Mouse (Mus musculus) skeletal muscle tissue, adult 2 months (tissue): Measurements from ENCODE around the gene Zfp354a.
"Not testable (repeated sequence)": the region's sequence is repeated elsewhere in the genome, so short reads cannot be mapped to it uniquely, and the experiment has no call there.

Experiments
- DNase-seq: peaks from one replicate; pipeline ENCODE4 v3.0.0-alpha.2; 2012; ENCODE audit warnings: low read depth, low spot score

Zfp354a gene

DNA sequence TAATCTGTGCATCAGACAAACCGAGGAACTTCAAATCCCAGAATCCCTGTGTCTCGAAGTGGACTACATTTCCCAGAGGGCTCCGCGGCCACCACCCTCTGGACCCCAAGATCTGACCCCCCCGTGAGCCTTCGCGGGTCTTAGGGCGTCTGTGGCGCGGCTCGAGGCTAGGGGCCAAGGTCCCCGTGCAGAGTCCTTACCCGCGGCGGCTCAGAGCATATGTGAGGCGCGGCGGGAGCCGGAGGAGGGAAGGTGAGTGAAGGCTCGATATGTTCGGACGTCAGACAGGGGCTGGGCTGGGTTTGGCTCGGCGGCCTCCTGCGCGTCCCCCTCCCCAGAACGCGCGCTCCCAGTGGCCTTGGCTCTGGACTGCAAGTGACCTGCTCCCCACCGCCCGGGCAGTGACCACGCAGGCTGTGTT is at the start of gene Zfp354a:
Zfp354a (plus strand) TSS at position 107 of the 421 bp plus-strand sequence.
- peak; percentile 58 for DNase-seq

DNA sequence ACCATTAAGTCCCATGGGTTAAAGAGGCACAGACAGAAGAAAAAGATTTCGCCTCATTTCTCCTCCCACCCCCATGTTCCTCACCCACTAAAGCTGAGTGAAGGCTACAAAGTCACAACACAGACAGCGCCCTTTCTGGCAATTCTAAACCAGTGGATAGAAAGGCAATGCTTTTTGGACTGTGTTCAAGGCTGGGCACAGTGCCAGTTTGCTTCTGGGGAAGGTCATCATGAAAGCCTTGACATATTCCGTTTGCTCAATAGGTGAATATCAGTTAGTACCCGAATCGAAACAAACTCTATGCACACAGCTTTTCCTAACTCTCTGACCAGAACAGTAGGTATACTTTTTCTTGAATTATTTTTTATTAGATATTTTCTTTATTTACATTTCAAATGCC is 47.2 kb upstream of the Zfp354a start:
- no peak for DNase-seq

DNA sequence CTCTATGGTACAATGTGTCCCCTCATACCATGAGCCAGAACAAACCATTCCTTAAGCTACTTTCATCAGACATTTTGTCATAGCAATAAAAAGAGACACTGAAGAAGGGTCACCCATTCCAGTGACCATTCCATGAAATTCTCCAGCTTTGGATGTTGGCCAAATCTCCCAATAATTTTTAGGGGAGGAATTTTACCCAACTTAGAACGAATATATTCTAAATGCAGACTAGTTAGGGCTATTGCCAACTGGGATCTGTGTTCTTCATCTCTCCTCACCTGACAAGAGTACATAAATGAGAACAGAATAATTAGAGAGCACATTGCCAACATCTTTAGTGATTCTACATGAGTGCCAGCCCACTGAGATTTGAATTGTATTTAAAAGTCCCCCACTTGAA is 45.1 kb upstream of the Zfp354a start, which contains the start of gene Olfr54:
Olfr54 (plus strand) TSS at position 301 of the 400 bp plus-strand sequence.
- DNase-seq: no peak

DNA sequence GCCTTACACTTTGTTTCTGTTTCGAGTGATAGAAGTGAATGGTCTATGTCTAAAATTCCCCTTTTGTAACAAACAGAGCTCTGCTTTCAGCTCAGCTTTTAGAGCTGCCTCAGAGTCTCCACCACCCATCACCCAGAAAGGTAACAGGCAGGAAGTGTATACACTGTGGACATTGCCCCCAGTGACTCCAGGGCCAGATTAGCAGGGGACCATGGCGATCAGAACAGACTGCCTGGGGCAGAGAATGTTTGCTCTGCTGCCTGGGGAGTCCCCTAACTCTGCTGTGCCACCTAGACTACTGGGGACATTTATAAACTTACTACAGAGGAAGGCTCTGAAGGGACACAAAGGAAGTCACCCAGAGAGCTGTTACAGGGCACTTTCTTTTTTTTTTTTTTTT is 42.7 kb upstream of the Zfp354a start:
- no peak for DNase-seq

DNA sequence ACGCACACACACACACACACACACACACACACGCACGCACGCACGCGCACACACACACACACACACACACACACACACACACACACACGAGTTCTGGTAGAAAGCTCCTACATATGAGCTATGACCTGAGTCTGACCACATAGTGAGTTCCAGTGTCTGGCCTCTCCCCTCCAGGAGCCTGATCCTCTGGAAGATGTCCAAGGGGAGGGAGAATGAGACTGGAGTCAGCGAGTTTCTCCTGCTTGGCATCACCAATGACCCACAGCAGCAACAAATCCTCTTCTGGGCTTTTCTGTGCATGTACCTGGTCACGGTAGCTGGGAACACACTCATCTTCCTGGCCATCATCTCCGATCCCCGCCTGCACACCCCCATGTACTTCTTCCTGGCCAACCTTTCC is 32.2 kb upstream of the Zfp354a start:
- DNase-seq: not testable (repeated sequence)

DNA sequence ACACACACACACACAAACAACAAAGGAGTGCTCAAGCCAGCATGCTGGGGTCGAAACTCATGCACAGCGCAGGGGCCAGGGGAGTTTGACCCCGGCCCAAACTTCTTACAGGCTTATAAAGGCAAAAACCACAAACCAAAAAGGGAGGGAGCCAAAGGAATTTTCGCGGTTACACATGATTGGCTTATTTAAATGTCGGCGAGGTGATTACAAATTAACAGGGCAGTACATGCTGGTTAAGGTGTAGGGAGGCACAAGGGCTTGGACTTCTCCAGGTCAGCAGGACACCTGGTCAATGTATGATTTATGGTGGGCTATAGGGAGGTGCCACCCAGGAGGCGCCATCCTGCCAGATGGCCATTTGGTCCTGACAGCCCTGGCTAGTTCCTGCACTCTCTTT is 29.7 kb upstream of the Zfp354a start:
- DNase-seq: not testable (repeated sequence)

DNA sequence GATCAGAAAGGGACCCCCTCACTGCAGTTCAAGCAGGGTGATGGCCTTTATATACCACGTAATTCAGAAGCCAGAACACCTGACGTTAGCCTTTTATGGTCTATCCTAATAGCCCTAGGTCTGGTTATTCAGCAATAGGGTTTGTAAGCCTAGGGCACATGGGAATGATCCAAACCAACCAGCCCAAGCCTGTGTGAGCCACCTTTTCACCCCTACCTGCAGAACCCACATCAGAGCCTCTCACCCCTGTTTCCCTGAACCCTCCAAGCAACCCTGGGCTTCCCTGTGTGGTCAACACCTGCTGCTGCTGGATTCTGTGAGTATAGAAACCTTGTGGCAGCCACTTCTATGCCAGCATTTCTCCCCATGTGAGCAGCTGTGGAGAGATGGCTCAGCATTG is 28.8 kb upstream of the Zfp354a start:
- no peak for DNase-seq

DNA sequence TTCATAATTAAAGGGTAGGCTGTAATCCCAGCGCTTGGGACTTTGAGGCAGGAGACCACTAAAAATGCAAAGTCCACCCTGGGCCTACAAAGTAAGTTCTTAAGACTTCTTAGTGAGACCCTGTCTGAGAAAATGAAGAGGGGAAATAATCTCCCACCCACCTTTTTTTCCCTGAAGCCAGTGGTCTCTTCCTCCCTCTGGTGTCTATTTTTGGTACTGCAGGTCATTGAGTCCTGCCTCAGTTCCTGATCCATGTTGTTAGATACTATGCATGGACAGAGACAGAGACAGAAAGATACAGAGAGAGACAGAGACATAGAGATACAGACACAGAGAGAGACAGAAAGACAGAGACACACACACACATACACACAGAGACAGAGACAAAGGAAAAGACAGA is 26.2 kb upstream of the Zfp354a start:
- DNase-seq: peak; percentile 1

DNA sequence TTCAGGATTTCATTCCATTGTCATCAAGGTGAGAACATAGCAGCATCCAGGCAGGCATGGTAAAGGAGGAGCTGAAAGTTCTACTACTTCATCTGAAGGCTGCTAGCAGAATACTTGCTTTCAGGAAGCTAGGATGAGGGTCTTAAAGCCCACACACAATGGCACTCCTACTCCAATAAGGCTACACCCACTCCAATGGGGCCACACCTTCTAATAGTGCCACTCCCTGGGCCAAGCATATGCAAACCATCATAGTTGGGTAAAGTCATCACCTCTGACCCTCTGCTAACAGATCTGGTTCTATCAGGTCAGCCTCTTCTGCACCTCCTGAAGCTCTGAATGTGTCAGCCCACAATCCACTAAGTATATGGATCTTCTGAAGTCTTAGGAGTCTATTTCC is 24.9 kb upstream of the Zfp354a start:
- not testable (repeated sequence) for DNase-seq

DNA sequence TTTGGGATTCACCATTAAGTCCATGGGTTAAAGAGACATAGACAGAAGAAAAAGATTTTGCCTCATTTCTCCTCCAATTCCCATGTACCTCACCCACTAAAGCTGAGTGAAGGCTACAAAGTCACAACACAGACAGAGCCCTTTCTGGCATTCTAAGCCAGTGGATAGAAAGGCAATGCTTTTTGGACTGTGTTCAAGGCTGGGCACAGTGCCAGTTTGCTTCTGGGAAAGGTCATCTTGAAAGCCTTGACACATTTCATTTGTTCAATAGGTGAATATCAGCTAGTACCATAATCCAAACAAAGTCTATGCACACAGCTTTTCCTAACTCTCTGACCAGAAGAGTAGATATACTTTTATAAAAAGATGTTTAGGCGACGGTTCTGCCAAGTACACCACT is 23.1 kb upstream of the Zfp354a start:
- DNase-seq: no peak

DNA sequence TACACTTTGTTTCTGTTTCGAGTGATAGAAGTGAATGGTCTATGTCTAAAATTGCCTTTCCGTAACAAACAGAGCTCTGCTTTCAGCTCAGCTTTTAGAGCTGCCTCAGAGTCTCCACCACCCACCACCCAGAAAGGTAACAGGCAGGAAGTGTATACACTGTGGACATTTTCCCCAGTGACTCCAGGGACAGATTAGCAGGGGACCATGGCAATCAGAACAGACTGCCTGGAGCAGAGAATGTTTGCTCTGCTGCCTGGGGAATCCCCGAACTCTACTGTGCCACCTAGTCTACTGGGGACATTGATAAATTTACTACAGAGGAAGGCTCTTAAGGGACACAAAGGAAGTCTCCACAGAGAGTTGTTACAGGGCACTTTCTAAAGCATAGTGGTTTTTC is 14.3 kb upstream of the Zfp354a start:
- DNase-seq: not testable (repeated sequence)

DNA sequence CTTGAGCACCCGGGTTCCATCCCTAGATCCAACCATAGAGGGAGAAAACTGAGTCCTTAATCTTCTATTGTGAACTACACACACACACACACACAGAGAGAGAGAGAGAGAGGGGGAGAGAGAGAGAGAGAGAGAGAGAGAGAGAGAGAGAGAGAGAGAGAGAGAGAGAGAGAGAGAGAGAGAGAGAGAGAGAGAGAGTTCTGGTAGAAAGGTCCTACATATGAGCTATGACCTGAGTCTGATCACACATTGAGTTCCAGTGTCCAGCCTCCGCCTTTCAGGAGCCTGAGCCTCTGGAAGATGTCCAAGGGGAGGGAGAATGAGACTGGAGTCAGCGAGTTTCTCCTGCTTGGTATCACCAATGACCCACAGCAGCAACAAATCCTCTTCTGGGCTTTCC is 11.2 kb upstream of the Zfp354a start, which contains the start of gene Olfr1375:
Olfr1375 (plus strand) TSS at position 301 of the 400 bp plus-strand sequence.
- DNase-seq: not testable (repeated sequence)

DNA sequence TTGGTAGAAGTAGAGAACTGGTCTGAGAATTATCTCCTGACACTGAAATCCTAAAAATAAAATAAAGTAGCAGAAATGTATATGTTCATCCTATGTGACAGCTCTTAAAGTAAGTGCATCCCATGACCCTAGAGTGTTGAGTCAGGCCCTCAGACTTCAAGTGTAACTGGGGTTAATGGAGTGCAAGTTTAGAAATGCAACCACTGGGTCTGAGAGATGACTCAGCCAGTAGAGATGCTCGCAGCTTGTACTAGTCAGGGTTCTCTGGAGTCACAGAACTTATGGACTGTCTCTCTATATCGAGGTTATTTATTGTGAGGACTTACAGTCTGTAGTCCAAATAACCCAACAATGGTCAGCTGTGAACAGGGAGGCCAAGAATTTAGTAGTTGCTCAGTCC is 7.4 kb upstream of the Zfp354a start:
- no peak for DNase-seq

DNA sequence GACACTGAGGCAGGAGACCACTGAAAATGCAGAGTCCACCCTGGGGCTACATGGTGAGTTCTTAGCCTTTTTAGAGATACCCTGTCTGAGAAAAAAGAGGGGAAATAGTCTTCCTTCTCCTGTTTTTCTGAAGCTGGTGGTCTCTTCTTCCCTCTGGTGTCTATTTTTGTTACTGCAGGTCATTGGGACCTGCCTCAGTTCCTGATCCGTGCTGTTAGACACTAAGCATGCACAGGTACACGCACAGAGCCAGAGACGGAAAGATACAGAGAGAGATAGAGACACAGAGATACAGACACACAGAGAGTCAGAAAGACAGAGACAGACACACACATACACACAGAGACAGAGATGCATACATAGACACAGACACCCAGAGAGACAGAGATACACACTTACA is 5.8 kb upstream of the Zfp354a start:
- DNase-seq: no peak

DNA sequence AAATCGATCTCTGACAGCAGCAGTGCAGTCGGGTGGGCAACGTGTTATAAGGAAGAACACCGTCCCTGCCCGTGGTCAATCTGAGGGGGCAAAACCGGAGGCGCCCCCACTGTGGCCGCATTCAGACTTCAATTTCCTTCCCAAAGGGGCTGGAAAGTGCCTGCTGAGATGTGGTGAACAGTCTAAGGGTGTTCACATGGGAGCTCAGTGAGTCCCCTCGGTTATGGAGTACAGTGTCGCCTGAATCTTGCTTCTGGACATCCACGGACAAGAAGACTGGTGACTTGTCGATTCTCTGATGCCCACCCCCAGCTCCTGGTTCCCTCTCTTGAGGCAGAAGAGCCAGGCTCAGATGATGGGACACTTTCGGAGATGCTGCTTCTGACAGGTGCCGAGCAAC is 583 bp downstream of the Zfp354a start:
- DNase-seq: no peak

DNA sequence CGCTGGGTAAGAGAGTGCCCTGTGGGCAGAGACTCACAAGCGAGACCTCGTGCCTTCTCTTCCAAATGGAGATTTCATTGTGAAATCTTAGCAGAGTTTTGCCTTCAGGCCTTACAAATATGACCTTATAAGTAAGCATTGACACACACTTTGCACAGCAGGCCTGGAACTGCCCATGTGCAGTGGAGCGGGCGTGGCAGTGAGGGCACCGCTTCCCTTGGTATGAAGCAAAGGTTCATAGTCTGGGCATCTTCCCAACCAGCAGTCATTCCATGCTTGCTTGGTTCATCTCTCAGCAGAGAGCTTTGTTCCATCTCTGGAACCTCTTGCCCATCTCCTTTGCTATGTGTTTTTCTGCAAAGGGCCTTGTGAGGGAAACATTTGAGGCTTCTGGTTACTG is 1.9 kb downstream of the Zfp354a start:
- DNase-seq: no peak

DNA sequence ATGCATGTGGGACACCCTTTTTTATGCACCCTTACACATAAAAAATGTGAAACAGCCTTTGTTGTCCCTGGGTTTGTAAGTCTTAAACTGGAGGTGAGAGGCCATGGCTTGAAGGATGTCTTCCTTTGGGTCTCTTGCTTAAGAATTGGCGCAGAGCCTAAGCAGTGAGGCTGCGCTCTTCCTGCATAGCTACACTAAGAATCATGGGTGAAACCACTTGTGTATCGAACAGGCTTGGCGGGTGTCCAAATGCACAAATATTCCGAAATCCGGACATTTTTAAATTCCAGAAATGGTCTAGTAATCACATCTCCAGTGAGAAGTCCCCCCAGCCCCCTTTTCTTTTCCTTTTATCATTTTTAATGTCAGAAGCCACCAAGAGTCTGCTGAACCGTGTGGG is 4.2 kb downstream of the Zfp354a start:
- no peak for DNase-seq

DNA sequence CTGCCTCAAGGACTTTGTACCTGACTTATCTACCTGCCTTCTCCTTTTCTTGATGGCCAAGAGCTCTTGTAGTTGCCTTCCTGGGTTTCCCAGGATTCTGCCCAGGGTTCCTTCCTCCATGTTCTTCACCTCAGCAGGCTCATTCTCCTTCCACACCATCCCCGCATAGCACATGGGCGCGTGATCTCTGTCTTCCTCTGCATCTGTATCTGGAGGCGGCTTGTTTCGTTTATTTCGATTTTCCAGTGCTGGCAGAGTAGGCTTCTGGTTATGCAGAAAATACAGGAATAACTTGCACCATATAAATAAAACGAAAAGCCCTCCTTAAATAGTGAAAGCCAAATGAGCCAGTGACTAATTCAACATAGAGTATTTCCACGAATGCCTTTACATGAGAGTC is 4.8 kb downstream of the Zfp354a start:
- DNase-seq: no peak

DNA sequence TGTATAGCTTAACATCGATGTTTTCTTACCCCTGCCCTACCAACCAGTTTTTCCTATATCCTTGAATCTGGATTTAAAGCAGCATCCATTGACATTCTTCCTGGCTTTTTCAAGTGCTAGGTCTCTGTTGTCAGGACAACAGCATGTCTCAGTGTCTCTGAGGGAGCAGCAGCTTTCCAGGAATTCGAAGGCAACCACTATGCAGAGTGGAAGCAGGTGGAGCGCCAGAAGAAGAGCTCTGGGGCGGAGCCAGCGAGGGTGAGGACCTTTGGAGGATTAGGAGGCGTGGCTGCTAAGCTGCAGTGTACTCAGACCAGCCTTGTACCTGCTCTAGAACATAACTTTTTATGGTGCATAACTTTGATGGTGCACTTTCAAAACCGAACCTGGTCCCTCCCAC is 25.5 kb downstream of the Zfp354a start:
- no peak for DNase-seq

DNA sequence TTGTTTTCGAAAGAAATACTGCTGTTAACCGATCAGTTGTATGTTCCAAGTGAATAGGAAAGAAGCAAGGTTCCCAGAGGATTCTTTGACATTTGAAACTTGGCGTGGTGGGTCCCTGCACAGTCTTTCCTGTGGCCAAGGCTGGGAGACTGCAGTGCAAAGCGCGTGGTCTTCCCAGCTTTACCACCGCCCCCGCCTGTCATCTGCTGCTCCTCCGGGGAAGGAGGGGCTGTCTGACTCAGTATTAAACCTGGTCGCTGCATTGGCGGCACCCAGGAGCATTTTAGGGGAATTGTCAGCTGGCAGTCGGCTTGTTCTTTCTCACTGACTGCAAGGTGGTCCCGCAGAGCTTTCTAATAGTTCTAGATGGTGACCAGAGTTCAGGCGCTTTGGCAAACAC is 26.2 kb downstream of the Zfp354a start:
- no peak for DNase-seq

DNA sequence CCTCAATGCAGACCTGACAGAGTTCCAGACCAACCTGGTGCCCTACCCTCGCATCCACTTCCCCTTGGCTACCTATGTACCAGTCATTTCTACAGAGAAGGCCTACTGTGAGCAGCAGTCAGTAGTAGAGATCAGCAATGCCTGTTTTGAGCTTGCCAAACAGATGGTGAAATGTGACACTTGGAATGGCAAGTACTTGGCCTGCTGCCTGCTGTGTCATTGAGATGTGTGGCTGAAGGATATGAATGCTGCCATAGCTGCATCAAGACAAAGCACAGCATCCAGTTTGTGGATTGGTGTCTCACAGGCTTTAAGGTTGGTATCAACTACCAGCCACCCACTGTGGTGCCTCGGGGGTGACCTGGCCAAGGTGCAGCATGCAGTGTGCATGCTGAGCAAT is 48.2 kb downstream of the Zfp354a start:
- DNase-seq: no peak

DNA sequence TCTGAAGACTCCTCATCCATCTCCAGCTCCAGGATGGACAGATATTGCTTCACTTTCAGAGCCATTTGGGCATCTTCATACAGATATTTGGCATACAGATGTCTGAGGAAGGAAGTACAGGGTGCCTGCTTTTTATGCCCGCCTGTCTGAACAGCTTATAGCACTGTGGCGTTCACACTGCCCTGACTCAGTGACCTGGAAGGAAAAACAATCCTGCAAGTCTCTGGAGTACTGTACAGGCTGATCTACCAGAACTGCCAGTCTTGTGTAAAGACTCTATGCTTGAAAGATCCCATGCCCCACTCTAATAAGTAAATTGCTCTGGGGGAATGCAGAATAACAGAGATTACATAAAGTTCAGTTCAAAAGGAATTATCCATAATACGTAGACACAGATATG is 51.6 kb downstream of the Zfp354a start:
- DNase-seq: no peak
